Mouse (Mus musculus): ENCODE measurements around the gene Gm49361. TPM values are rescaled to one million over a fixed set of nuclear protein-coding genes. Genes with fewer than 3 reads are reported as not detected.
A peak's percentile ranks its signal among the peaks of the same experiment; 100 is the strongest.
"Not testable (repeated sequence)": the region's sequence is repeated elsewhere in the genome, so short reads cannot be mapped to it uniquely, and the experiment has no call there.

Gm49361 gene
- polyA plus RNA-seq, 1 experiment from 2014 or later = not detected

DNA sequence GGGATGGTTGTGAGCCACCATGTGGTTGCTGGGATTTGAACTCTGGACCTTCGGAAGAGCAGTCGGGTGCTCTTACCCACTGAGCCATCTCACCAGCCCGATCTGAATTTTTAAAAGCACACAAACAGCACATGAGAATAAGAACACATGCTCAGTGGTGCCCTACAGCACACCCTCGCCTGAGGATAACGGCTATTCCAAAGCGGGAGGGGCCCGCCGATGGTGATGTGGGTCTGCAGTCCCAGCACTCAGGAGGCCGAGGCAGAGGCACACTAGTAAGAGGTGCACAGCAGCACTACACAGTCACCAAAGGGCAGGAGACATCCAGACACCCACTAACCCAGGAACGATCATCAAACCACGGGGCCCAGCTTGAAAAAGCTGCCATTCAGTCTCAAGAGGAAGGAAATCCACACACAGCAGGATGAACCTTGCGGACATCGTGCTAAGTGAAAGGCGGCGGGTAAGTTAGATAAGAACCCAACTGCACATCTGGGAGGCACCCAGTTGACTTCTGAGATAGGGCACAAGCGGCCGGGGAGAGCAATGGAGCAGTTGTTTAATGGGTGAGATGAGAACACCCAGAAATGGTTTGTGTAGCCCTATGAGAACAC is 53.3 kb downstream of the Gm49361 start:
- ChIA-PET POLR2A (no interaction called here), CTCF (no interaction called here)
- ATAC-seq (no peak), DNase-seq (ENCODE audit: low read depth, low spot score) (no peak)
- in situ Hi-C loops (cut with MboI; ENCODE audit: low pct_unique_long_range_greater_than_20kb) = loop anchor here (25.0 kb wide), 1 partner anchor 1420 kb away; no protein-coding TSS in a partner anchor
- TF ChIP-seq CTCF (IDR thresholded peaks at IDR 0.05) = no peak
- H3K27me3 ChIP-seq = no peaks in the 10 kb centered on the region

DNA sequence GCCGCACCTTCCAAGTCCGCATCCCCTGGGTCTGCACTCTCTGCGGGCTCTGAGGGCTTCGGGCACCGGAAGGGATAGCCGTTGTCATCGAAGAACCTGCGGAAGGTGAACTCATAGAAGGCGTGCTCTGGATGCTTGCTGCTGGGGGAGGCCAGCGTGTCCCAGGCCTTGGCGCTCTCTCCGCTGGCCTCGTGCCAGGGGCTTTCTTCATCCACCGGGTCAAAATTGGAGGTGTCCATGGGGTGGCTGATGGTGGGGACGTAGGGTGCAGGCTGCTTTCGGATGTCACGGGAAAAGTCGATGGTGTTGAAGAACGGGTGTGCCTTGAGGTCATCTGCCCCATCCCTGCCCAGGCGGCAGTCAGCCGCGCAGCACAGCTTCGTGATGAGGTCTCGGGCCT is 54.6 kb downstream of the Gm49361 start:
- H3K27me3 ChIP-seq = no peaks in the 10 kb centered on the region
- in situ Hi-C loops (cut with MboI; ENCODE audit: low pct_unique_long_range_greater_than_20kb) = loop anchor here (25.0 kb wide), 1 partner anchor 1421 kb away; no protein-coding TSS in a partner anchor
- DNase-seq (ENCODE audit: low read depth, low spot score) (no peak), ATAC-seq (no peak)
- TF ChIP-seq CTCF (IDR thresholded peaks at IDR 0.05) = no peak
- POLR2A ChIA-PET = no interaction called here
- CTCF ChIA-PET = no interaction called here

DNA sequence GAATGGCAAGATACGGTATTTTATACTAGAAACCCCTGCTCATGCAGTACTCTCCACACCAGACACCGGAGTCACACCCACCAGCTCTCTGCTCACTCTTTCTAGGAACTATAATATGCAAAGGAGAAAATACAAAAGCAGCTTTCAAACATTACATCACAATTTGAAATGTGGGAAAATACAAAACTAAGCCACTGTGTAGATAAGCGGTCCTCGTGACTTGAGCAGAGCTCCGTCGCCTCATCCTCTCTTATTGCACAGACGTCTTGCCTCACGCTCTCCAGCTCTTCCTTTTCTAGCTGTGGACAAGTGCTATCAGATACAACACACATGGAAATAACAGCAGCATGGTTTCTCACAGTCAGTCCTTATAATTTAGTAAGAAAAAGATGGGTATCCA is 55.2 kb downstream of the Gm49361 start:
- CTCF ChIA-PET = no interaction called here
- in situ Hi-C loops (cut with MboI; ENCODE audit: low pct_unique_long_range_greater_than_20kb) = loop anchor here (25.0 kb wide), 1 partner anchor 1422 kb away; no protein-coding TSS in a partner anchor
- no peak for DNase-seq (ENCODE audit: low read depth, low spot score)
- no peak for ATAC-seq
- H3K27me3 ChIP-seq = no peaks in the 10 kb centered on the region
- POLR2A ChIA-PET = no interaction called here
- no peak for TF ChIP-seq CTCF (IDR thresholded peaks at IDR 0.05)

DNA sequence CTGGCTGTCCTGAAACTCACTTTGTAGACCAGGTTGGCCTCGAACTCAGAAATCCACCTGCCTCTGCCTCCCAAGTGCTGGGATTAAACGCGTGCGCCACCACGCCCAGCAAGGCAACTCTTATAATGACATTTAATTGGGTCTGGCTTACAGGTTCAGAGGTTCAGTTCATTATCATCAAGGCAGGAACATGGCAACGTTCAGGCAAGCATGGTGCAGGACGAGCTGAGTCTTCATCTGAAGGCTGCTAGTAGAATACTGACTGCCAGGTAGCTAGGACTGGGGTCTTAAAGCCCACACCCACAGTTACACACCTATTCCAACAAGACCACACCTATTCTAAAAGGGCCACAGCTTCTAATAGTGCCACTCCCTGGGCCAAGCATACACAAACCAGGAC is 57.8 kb downstream of the Gm49361 start:
- CTCF ChIA-PET = interaction anchor here (1.0 kb wide), 1 partner anchor 116 kb away, joined by 3 read pairs; no protein-coding TSS in a partner anchor
- in situ Hi-C loops (cut with MboI; ENCODE audit: low pct_unique_long_range_greater_than_20kb) = loop anchor here (25.0 kb wide), 1 partner anchor 1424 kb away; no protein-coding TSS in a partner anchor
- not testable (repeated sequence) for ATAC-seq; H3K27me3 ChIP-seq; DNase-seq (ENCODE audit: low read depth, low spot score)
- POLR2A ChIA-PET = interaction anchor here (1.0 kb wide), 1 partner anchor 11 kb away, joined by 4 read pairs; no protein-coding TSS in a partner anchor

DNA sequence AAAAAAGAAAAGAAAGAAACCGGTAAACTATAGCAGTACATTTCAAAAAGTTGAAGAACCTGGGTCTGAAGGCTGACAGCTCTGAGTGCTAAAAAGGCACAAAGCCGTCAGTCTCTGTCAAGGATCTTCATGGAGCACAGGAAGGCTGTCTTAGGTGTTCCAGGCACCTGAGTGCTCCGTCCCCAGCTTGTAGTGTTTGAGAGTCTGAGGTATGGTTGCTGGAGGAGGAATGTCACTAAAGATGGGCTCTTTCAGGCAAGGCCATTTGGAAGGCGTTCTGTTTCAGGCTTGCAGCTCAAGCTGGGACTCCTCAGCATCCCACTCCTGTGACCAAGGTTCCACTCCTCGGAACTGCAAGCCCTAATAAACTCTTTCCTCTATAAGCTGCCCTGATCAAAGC is 58.5 kb downstream of the Gm49361 start:
- in situ Hi-C loops (cut with MboI; ENCODE audit: low pct_unique_long_range_greater_than_20kb) = loop anchor here (25.0 kb wide), 1 partner anchor 1425 kb away; no protein-coding TSS in a partner anchor
- CTCF ChIA-PET = no interaction called here

DNA sequence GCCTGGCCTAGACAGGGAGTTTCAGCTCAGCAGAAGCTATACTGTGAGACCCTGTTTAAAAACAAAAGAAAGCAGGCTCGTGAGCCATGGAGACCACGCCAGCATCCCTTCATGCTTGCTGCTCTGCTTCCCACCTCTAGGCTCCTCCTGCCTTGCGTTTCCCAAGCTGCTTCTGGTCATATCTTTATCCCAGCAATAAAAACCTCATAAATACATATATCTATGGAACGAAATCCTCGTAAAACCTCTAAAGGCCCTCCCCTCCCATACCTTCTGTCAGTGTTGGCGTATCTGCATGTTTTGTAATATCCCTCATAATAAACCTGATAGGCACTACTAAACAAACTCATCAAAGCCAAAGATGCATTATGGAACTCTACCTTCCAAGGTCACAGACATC is 59.3 kb downstream of the Gm49361 start:
- CTCF ChIA-PET = interaction anchor here (1.4 to 1.6 kb wide), 2 partner anchors 43 to 105 kb away, joined by 3 to 4 read pairs; no protein-coding TSS in a partner anchor
- no peaks in the 10 kb centered on the region for H3K27me3 ChIP-seq
- no peak for TF ChIP-seq CTCF (IDR thresholded peaks at IDR 0.05)
- ATAC-seq = no peak
- POLR2A ChIA-PET = no interaction called here
- in situ Hi-C loops (cut with MboI; ENCODE audit: low pct_unique_long_range_greater_than_20kb) = loop anchor here (25.0 kb wide), 1 partner anchor 1426 kb away; no protein-coding TSS in a partner anchor
- DNase-seq (ENCODE audit: low read depth, low spot score) = no peak

More for the DNA sequence above, 58.5 kb downstream of the Gm49361 start:
- POLR2A ChIA-PET = interaction anchor here (1.0 kb wide), 1 partner anchor 12 kb away, joined by 4 read pairs; no protein-coding TSS in a partner anchor
- ATAC-seq (no peak), DNase-seq (ENCODE audit: low read depth, low spot score) (no peak)
- no peaks in the 10 kb centered on the region for H3K27me3 ChIP-seq
- TF ChIP-seq CTCF (IDR thresholded peaks at IDR 0.05) = no peak

DNA sequence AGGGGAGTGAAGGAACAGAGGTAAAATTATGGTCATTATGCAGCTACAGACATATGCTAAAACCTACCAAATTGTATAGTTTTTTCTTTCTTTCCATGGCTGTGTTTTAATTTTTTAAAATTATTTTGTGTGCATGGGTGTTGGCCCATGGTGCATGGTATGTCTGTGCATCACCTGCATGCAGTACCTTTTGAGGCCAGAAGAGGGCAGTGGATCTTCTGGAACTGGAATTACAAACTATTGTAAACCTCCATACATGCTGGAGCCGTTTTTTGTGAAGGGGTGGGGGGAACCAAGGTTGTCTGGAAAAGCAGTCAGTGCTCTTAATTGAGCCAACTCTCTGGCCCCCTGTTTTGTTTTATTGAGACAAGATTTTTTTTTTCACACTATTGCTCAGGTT is 61.3 kb downstream of the Gm49361 start:
- TF ChIP-seq CTCF (IDR thresholded peaks at IDR 0.05) = peak; percentile 78
- ChIA-PET POLR2A (interaction anchor here (1.0 kb wide), 1 partner anchor 9 kb away, joined by 4 read pairs; no protein-coding TSS in a partner anchor), CTCF (interaction anchor here (0.8 to 1.7 kb wide), 8 partner anchors 11 to 225 kb away, joined by 3 to 7 read pairs (median 3); no protein-coding TSS in a partner anchor)
- in situ Hi-C loops (cut with MboI; ENCODE audit: low pct_unique_long_range_greater_than_20kb) = loop anchor here (5.0 to 25.0 kb wide), 3 partner anchors 143 to 1428 kb away; partner anchors contain the start of genes Mrpl57 and Ska3
- H3K27me3 ChIP-seq = no peaks in the 10 kb centered on the region
- DNase-seq (ENCODE audit: low read depth, low spot score) (no peak), ATAC-seq (no peak)

DNA sequence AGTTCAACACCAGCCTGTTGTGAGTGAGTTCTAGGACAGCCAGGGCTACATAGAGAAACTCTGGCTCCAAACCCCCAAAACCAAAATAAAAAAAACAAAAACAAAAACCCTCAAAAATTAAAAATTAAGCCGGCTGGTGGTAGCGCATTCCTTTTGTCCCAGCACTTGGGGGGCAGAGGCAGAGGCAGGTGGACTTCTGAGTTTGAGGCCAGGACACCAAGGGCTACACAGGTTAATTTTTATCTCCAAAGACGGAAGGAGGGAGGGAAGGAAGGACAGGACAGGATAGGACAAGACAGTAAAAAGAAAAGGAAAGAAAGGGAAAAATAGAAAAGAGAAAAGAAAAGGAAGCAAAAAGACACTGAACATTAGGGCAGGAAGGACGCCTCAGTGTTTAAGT is 63.2 kb downstream of the Gm49361 start:
- CTCF ChIA-PET = interaction anchor here (1.2 kb wide), 1 partner anchor 227 kb away, joined by 3 read pairs; no protein-coding TSS in a partner anchor
- H3K27me3 ChIP-seq = no peaks in the 10 kb centered on the region
- POLR2A ChIA-PET = no interaction called here
- in situ Hi-C loops (cut with MboI; ENCODE audit: low pct_unique_long_range_greater_than_20kb) = loop anchor here (5.0 to 25.0 kb wide), 3 partner anchors 145 to 1430 kb away; partner anchors contain the start of genes Mrpl57 and Ska3
- no peak for TF ChIP-seq CTCF (IDR thresholded peaks at IDR 0.05)
- ATAC-seq (no peak), DNase-seq (ENCODE audit: low read depth, low spot score) (no peak)

DNA sequence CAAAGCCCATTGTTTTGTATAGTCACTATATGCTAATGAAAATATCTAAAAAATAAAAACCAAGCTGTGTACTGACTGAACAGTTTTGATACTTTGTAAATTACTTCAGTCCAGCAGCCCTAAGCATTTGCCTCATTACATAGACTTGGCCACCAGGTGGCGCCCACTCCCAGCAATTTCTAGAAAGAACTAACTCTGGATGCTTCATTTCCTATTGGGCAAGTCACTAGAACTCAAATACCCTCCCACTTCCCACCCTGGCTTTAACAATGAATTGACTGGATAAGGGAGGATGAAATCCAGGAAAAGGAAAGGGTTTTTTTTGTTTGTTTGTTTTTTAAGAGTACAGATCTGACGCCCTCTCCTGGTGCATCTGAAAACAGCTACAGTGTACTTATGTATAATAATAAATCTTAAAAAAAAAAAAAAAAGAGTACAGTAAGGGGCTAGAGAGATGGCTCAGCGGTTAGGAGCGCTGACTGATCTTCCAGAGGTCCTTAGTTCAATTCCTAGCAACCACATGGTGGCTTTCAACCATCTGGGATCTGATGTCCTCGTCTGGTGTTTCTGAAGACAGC is 65.9 kb downstream of the Gm49361 start:
- ChIA-PET POLR2A (interaction anchor here (0.7 kb wide), 1 partner anchor 173 kb away, joined by 3 read pairs; no protein-coding TSS in a partner anchor), CTCF (no interaction called here)
- DNase-seq (ENCODE audit: low read depth, low spot score) (no peak), ATAC-seq (no peak)
- in situ Hi-C loops (cut with MboI; ENCODE audit: low pct_unique_long_range_greater_than_20kb) = loop anchor here (5.0 to 25.0 kb wide), 3 partner anchors 147 to 1432 kb away; partner anchors contain the start of genes Mrpl57 and Ska3
- no peaks in the 10 kb centered on the region for H3K27me3 ChIP-seq
- peak; percentile 89 for TF ChIP-seq CTCF (IDR thresholded peaks at IDR 0.05)

DNA sequence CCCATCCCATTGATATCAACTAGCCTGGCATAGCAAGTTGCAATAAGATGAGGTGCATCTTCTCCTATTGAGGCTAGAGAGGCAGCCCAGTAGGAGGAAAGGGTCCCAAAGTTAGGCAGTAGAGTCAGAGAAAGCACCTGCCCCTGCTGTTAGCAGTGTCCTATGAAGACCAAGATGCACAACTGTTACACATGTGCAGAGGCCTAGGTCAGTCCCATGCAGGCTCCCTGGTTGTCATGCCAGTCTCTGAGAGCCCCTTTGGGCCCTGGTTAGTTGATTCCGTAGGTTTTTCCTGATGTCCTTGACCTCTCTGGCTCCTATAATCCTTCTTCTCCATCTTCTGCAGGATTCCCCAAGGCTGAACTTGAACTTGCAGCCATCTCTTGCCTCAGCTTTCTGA is 66.4 kb downstream of the Gm49361 start:
- TF ChIP-seq CTCF (IDR thresholded peaks at IDR 0.05) = no peak
- in situ Hi-C loops (cut with MboI; ENCODE audit: low pct_unique_long_range_greater_than_20kb) = loop anchor here (25.0 kb wide), 1 partner anchor 1433 kb away; no protein-coding TSS in a partner anchor
- ATAC-seq (no peak), DNase-seq (ENCODE audit: low read depth, low spot score) (no peak)
- POLR2A ChIA-PET = no interaction called here
- CTCF ChIA-PET = no interaction called here
- H3K27me3 ChIP-seq = no peaks in the 10 kb centered on the region

DNA sequence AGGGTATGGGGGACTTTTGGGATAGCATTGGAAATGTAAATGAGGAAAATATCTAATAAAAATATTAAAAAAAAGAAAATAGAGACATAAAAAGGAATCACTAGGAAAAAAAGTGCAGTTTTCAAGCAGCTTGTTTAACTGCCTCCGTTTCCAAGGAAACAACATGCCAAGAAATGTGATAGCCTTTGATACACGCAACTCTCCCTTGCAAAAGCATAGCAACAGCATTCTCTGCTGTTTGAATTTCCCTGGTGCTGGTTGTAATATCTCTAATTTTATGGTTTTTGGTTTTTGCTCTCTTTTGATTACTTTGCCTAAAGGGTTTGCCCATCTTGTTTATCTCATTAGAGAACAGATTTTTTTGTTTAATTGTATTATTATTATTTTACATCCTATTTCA is 70.4 kb downstream of the Gm49361 start:
- no peak for ATAC-seq

More for the DNA sequence above, 70.4 kb downstream of the Gm49361 start:
- TF ChIP-seq CTCF (IDR thresholded peaks at IDR 0.05) = no peak
- DNase-seq (ENCODE audit: low read depth, low spot score) = no peak
- in situ Hi-C loops (cut with MboI; ENCODE audit: low pct_unique_long_range_greater_than_20kb) = loop anchor here (25.0 kb wide), 1 partner anchor 1437 kb away; no protein-coding TSS in a partner anchor
- POLR2A ChIA-PET = no interaction called here
- CTCF ChIA-PET = no interaction called here
- no peaks in the 10 kb centered on the region for H3K27me3 ChIP-seq

Measured in Patski (cell line).